Mouse (Mus musculus) liver, embryonic 14.5 days (tissue): ENCODE results near the gene Spin1. TPM values are rescaled to one million over a fixed set of nuclear protein-coding genes. Genes with fewer than 3 reads are reported as not detected.

Source experiments
- ATAC-seq: fragments of 200-750 bp; cut with Nextera tagmentation; 2 replicates; pipeline ENCODE4 v1.8.0; 2017; ENCODE audit warnings: moderate number of reproducible peaks, mild to moderate bottlenecking, moderate library complexity; ENCODE audit not compliant: insufficient read depth
- DNase-seq, 3 experiments: peaks; one replicate each; pipeline ENCODE4 v3.0.0-alpha.2; 2012 to 2013; ENCODE audit warnings: low read depth in 3 of 3, low spot score in 3 of 3
- H3K27ac ChIP-seq: fragments of 300-500 bp; sonication (generic); 2 replicates; pipeline ENCODE4 v1.5.1; 2014; ENCODE audit warnings: moderate library complexity, mild to moderate bottlenecking, control low read depth, inconsistent platforms
- H3K27me3 ChIP-seq: fragments of 300-500 bp; sonication (generic); 2 replicates; pipeline ENCODE4 v1.6.1; 2014; ENCODE audit warnings: mild to moderate bottlenecking, low read length, moderate library complexity; ENCODE audit not compliant: control insufficient read depth, insufficient read depth
- H3K36me3 ChIP-seq: fragments of 300-500 bp; sonication (generic); replicated peaks from 2 replicates; pipeline ENCODE4 v1.6.1; 2014; ENCODE audit warnings: low read depth; ENCODE audit not compliant: control insufficient read depth, insufficient read depth
- H3K4me1 ChIP-seq, 2 experiments: fragments of 200-500 bp in 1 of 2; fragments of 300-500 bp in 1 of 2; sonication (generic) in 1 of 2; replicated peaks; 2 replicates each; pipeline ENCODE4 v1.6.1; 2012 to 2014; ENCODE audit warnings: antibody characterized with exemption in 1 of 2, inconsistent platforms in 1 of 2, low read length in 1 of 2; ENCODE audit not compliant: control insufficient read depth in 2 of 2, insufficient read depth in 2 of 2
- H3K4me2 ChIP-seq: fragments of 300-500 bp; sonication (generic); 2 replicates; pipeline ENCODE4 v1.6.1; 2014; ENCODE audit warnings: low read depth, mild to moderate bottlenecking, control low read depth, moderate library complexity
- H3K4me3 ChIP-seq, 2 experiments: fragments of 200-500 bp in 1 of 2; fragments of 300-500 bp in 1 of 2; sonication (generic) in 1 of 2; 2 replicates each; pipeline ENCODE4 v1.5.1; 2012 to 2014; ENCODE audit warnings: low read depth in 2 of 2, low read length in 2 of 2, mild to moderate bottlenecking in 2 of 2, control low read depth in 1 of 2, inconsistent platforms in 1 of 2, moderate library complexity in 1 of 2; ENCODE audit not compliant: insufficient read depth in 1 of 2
- H3K9ac ChIP-seq: fragments of 300-500 bp; sonication (generic); replicated peaks from 2 replicates; pipeline ENCODE4 v1.6.1; 2014; ENCODE audit warnings: mild to moderate bottlenecking, control low read depth, moderate library complexity
- H3K9me3 ChIP-seq: fragments of 300-500 bp; sonication (generic); 2 replicates; pipeline ENCODE4 v1.6.1; 2016; ENCODE audit warnings: low read length, mixed read lengths; ENCODE audit not compliant: control insufficient read depth
- CTCF ChIP-seq: IDR thresholded peaks from 2 replicates; pipeline ENCODE4 v1.5.1; 2016; ENCODE audit warnings: antibody characterized with exemption, low read depth, control low read depth
- EP300 ChIP-seq: IDR thresholded peaks from 2 replicates; pipeline ENCODE4 v1.6.1; 2016; ENCODE audit warnings: antibody characterized with exemption, low read depth
- whole genome bisulfite sequencing: fragments of 180-500 bp; shearing (Covaris S2); extraction: QIAGEN DNeasy Blood & Tissue Kit; methylation state at CpG from one replicate; pipeline ENCODE4 v1.1.7; 2014; ENCODE audit not compliant: insufficient replicate concordance; 5-methylcytosine and 5-hydroxymethylcytosine counted together
- polyA plus RNA-seq, 2 experiments: library from polyadenylated mRNA; depleted of rRNA in 1 of 2; stranded (reverse) in 1 of 2; unstranded in 1 of 2; fragments of >200 nt; fragmentation: Nextera tagmentation in 1 of 2; extraction: Ambion mirVana in 1 of 2; gene quantifications; 2 replicates each; pipeline versions ENCODE4 v1.2.1 to v1.2.3; 2012 to 2014

Spin1 gene
- polyA plus RNA-seq, 2 experiments, result 5.2 to 9.3 TPM

GRCm38 (mm10) chr13:51198186-51198585 is 97.5 kb downstream of the Spin1 start:
- TF ChIP-seq CTCF, result no peak
- no peak for TF ChIP-seq EP300

More at GRCm38 (mm10) chr13:51198186-51198585, 97.5 kb downstream of the Spin1 start:
- H3K9ac ChIP-seq, result no peak overlapping the region
- no peaks in the 10 kb centered on the region for H3K9me3 ChIP-seq
- no peak overlapping the region for H3K27ac ChIP-seq
- no peak overlapping the region for H3K4me3 ChIP-seq
- H3K36me3 ChIP-seq, result no peaks in the 10 kb centered on the region
- 57% methylated on average over 5 of the region's 5 CpGs for WGBS
- no peak for ATAC-seq
- H3K4me2 ChIP-seq, result no peak overlapping the region
- DNase-seq, result no peak
- no peaks in the 10 kb centered on the region for H3K4me1 ChIP-seq
- H3K27me3 ChIP-seq, result no peaks in the 10 kb centered on the region

Other genes starting within 250 kb of the Spin1 start
- gene Nxnl2, start 70.1 kb downstream of the Spin1 start, polyA plus RNA-seq (2012; rRNA removed), result 0.04 and 0.13 TPM in 2 replicates
- not detected in 2 replicates for gene Nxnl2, start 70.1 kb downstream of the Spin1 start, polyA plus RNA-seq (2014; fragmentation: Nextera tagmentation; extraction: Ambion mirVana)